Mouse (Mus musculus) layer of hippocampus, adult 9-10 months (tissue): ENCODE results near the gene Gm3417.
"Not testable (repeated sequence)": the region's sequence is repeated elsewhere in the genome, so short reads cannot be mapped to it uniquely, and the experiment has no call there.

Experiments
- DNase-seq: peaks from one replicate; pipeline ENCODE4 v3.0.0; 2022; ENCODE audit warnings: low spot score

Gm3417 gene

DNA sequence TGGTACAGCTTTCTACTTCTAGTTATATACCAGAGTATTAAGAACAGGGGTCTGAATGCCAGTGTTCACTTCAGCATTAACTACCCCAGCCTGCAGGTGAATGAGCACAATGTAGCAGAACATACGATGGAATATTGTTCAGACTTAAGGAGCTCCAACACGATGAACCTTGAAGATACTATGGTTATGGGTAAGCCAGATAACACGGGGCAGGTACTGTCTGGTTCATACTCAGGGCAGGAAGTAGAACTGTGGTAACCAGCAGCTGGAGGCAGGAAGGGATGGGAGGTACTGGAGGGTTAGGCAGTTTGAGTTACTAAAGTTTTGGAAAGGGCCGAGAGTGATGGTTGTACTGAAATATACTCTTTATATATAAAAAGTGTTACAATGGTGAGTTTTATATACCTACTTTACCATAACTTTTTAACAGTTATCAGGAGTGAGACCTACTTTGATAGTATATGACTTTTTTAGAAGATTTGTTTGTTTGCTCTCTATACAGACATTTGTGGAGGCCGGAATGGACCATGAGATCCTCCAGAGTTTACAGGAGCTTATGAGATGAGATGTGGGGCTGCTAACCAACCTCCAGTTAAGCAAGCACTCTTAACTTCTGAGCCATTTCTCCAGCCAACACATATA is 19.8 kb downstream of the Gm3417 start:
- no peak for DNase-seq

DNA sequence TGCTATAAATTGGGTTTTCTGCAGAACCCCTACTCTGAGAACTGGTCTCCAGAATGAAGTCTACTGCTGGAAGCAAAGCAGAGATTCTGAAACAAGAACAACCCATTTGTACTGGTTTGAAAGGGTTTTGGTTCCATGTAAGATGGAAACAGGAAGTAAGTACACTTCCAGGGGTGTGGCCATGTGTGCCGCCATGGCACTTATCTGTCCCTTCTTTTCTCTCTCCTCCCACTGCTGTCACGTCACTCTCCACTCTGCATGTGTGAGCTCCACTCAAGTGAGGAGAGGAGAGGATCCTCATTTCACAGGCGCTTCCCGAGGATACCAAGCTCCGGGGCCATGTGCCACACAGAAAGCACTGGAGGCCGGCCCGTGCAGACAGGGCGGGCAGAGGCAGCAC is 25.1 kb downstream of the Gm3417 start:
- DNase-seq = no peak

DNA sequence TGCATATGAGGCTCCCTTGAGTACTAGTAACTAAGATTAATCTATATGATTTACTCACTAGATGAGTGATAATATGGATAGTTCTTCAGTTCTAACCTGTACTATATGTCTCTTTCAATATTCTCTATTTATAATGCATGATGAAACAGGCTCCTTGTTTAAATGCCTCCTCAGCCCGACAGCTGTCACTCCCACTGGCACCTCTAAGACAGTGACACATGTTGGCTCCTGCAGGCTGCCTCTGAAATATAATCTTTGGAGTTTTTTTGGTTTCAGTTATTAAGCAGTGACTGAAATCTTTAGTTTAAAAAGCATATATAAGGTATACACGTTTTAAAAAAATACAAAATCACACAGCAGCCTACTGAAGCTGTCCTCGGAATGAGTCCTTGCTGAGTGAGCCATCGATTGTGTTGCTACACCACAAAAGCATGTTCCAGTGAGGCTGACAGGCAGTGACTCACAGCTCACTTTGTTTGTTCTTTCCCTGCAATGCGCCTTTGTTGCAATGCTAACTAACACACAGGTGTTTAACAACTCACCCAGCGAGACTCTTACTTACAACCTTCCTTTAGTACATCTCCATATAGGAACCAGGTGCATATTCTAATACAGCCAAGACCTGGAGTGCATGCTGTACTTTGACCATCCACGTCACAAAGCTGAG is 29.3 kb downstream of the Gm3417 start:
- no peak for DNase-seq

DNA sequence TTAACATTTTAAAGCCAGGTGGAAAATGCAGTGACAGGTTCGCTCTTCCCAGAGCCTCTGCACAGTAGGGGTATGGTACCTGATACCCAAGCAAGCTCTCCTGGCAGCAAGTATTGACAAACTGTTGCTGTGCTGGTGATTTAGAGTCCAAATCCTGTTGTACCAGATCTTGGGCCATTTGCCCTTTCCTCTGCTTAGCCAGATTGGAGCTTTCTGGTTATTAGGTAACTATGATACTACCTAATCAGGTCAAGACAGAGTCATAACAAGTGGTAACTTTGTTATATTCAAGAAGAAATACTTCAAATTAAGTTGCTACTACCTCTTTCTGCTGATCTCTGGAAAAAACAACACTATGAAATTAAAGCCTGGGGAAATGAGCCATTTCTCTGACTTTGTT is 34.0 kb downstream of the Gm3417 start:
- DNase-seq = no peak

DNA sequence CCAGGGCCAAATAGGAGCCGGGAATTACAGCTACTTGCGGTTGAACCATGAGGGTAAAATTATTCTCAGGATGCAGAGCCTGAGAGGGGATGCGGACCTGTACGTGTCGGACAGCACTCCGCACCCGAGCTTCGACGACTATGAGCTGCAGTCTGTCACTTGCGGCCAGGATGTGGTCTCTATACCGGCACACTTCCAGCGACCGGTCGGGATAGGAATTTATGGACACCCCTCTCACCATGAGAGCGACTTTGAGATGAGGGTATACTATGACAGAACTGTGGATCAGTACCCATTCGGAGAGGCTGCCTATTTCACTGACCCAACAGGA is 34.9 kb downstream of the Gm3417 start:
- no peak for DNase-seq

DNA sequence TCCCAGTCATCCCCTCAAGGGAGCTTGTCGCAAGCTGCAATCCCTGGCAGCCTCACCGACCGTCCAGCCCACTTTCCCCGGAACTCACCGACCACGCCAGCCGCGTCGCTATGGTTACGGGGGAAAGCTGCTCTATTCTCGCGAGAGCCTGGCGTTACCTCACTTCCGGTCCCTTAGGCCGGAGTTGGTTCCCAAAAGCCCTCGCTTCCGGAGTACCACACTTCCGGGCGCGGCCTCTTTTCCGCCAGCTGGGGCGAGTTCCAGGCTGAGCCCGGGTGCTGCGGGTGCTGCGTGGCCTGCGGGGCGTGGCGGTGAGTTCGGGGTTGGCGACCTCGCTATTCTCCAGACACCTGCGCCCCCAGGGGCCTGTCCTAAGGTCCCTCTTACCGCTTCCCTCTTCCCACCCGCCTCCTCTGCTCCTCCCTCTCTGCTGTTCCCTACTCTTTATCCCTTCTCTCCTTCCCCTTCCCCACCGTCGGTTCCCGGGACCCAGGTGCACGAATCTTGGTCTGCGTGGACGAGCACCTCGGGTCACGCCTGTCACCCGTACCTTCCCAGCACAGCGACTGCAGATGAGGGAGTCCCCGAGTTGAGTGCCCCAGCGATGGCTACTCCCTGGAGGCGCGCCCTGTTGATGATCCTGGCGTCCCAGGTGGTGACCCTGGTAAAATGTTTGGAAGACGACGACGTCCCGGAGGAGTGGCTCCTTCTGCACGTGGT is 35.4 kb downstream of the Gm3417 start, which contains the start of the genes Wdr27 and 1600012H06Rik:
Wdr27 (minus strand) TSS at position 150 of the 720 bp plus-strand sequence.
1600012H06Rik (plus strand) TSS at position 176 of the 720 bp plus-strand sequence.
- peak; percentile 94 for DNase-seq

DNA sequence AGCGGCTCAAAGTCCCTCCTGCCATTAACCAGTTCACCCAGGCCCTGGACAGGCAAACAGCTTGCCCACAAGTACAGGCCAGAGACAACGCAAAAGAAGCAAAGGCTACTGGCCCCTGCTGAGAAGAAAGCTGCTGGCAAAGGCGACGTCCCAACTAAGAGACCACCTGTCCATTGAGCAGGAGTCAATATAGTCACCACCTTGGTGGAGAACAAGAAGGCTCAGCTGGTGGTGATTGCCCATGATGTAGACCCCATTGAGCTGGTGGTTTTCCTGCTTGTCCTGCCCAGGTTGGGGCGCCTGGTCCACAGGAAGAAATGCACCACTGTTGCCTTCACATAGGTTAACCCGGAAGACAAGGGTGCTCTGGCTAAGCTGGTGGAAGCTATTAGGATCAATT is 36.4 kb downstream of the Gm3417 start:
- not testable (repeated sequence) for DNase-seq

DNA sequence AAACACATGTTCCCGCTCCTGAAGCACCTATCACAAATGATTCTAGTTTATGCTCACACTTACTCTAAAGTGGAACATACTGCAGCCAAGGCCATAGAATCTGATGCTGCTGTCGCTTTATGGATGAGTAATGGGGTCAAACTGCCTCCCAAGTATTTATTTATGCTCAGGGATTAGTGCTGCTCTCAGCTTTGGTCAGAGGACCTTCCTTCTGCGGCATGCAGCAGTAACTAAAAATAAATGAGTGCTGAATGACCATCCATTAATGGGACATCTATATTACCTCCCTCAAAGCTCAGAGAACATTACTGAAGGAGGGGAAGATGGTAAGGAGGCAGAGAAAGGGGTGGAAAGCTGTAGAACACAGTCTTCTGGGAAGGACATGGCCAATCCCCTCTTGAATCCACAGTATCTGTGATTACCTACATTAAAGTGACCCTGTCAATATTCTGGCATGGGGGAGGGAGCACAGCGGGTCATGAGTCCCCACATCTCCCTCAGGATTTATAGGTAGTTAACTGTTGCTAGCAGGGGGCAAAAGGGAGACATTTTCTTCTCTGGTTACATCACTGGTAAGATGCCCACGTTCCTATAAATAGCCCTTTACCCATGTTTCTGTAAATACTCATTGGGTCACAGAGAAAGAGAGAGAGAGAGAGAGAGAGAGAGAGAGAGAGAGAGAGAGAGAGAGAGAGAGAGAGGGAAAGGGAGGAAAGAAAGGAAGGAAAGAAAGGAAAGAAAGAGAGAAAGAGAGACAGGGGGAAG is 42.6 kb downstream of the Gm3417 start:
- no peak for DNase-seq

DNA sequence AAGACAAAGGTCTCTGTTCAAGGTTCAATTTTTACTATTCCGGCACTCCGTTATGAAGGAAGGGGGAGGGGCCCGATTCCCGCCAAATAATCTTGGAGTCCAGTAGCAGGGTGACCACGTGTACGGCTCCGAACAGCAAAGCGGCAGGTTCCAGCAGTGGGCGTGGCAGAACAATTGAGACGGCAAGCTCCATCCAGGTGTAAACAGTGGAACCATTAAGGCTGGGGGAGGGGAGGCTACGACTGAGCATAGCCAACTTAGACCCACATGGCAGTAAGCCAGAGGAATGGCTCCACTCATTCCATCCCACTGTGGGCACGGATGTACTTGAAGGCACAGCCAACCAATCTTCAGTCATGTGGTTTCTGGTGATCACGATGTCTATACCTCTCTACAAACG is 43.3 kb downstream of the Gm3417 start:
- not testable (repeated sequence) for DNase-seq

DNA sequence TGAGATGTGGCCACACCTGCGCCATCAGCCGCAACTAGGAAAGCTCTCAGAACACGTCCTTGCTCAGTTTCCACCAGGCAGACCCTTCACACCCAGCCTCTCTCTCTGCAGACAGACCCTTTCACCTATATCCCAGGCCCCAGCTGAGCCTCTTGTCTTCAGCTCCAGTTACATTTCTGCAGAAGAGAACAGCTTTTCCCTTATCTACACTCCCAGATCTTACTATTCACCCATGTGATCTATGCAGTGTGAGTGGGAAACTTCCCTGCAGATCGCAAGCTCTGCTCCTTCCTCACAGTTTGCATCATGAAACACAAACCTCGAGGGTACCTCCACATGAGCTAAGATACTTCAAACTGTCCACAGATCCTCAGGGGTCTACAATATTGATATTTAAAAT is 47.1 kb downstream of the Gm3417 start:
- DNase-seq = no peak

DNA sequence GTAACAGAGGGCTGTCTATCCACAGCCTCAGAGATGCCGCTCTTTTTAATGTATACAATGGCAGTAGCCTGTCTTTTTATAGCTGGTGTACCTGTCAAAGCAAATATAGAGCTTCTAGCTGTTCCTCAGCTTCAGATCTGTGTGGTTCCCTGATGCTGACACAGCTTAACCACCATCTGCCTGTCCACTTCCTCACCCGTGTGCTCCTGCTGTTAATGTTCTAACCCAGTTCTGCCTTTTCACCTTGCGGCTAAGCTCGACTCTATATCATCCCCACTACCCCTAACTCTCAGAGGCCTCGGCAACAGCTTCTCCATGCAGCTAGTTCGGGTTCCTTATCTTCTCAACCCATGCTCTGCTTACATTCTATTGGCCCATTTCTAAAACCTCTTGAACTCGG is 47.9 kb downstream of the Gm3417 start:
- no peak for DNase-seq

DNA sequence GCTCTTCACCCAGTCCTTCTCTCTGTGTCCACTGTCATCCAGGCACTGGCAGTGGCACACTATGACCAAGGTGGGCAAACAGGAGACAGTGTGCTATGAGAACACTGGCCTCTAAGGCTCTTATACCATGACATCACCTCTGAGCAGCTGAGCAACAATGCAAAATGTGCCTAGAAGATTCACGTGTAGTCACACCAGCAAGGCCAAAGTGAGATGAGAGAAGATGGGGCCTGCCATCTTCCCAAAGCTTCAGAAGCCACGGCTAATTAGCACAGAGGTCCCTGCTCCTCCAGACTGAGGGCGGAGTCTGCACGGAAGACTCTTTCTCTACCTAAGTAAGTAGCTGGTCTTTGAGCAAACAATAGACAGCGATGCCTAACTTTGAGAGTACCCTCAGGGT is 50.0 kb downstream of the Gm3417 start:
- DNase-seq = no peak

DNA sequence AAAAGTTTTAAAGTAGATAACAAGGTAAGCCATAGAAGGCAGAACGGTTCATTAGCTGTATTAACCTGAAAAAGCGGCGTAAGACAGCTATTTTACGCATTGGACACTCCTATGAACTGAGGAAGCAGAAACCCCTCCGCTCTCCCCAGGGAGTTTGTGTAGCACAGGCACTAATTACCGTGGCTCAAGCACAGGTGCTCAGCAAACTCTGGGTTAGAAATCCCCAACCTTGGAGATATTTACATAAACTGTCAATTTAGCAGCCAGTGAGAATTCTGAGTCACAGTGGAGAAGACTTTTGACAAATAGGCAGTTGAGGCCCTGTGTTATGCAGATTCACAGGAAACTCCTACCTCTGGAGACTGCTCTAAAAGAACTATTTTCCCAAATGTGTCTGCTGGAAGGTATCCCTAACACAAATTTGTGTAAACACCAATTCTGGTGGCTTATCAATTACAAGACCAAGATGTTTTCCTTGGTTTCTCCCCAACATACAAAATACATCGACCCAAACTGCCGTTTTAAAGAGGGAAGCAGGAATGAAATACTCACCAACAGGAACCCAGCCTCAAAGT is 50.9 kb downstream of the Gm3417 start:
- no peak for DNase-seq

DNA sequence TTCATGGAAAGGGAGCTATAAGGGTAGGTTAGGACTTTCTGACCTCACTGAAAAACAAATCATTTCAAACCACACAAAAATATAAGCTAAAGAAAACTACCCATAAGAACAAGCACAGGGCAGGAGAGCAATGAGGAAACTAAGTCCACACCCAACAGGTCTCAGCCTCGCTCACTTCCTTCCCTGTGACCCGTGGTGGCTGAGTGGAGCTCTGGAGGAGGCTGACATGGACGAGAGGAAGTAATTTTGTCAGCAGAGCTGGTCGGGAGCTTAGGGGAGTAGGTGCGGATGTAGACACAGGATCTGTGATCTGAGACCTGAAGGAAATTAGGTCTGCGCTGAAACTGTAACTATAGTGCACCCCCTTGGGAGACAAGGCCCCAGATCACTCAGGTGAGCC is 57.0 kb downstream of the Gm3417 start:
- no peak for DNase-seq

DNA sequence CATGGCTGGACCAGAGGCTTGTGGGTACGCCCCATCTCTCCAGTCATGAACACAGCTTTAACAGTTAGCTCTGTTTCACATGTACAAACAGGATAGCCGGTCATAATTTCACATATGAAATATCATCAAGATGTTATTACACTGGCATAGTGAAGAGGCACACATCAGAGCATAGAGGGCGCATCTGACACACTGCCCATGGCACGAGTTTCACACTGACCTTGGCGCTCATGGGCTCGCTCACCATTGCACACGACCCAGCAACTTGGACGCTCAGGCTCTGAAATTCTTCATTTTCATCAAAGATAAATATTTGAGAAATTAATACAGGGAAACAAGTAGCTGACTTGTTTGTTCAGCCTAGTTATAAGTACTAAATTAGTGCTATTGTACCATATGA is 60.7 kb downstream of the Gm3417 start:
- DNase-seq = no peak

DNA sequence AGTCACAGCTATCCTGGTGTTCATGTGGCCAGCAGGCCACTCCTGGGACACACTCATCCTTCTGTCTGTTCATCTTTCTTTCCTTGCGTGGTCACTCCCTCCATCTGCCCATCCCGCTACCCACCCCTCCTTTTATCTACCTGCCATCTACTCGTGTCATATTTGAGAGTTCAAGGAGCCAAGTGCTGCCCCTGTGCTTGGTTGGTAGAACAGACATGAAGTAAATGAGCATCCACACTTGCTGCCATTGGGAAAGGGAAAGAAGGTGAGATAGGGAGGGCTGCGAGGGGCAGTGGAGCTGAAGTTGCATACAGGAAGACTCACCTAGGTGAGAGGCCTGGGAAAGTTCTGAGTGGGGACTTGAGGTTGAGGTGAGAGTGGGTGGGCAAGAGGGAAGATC is 64.2 kb downstream of the Gm3417 start:
- no peak for DNase-seq
